Comparison of ENCODE assay signal across 20 mouse cellular contexts in the genomic region with DNA sequence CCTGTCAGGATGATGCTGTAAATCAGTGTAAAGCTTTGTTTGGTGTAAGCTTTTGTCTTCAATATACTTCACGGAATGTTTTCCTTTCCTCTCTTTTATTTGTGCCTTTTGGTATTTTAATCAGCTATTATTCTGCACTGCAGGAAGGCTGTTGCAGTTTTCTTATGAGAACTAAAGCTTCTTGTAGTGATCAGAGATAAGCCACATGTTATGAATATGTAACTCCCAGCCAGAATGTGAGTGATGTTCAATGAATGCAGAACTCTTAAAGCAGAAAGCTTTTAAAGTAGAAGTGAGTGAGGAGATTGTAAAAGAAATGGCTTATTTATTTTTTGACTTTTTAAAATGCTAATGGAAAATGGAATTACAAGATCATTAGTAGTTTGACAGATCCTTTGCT.
"Had no signal": no experiment of that assay in that cellular context is flagged by ENCODE, and none has a peak within 500 bp of the region (broad histone marks: within the 10 kb centered on the region; RNA-seq: fewer than 3 reads in every experiment).

No protein-coding gene starts in this region.

- H3K27me3 ChIP-seq: limb, embryonic 12.5 days; limb, embryonic 15.5 days; midbrain, embryonic 15.5 days; neural tube, embryonic 12.5 days; neural tube, embryonic 15.5 days; stomach, embryonic 15.5 days had no signal

- H3K9ac ChIP-seq: limb, embryonic 12.5 days; limb, embryonic 15.5 days; liver, embryonic 14.5 days; liver, postnatal 0 days; lung, embryonic 14.5 days; midbrain, embryonic 12.5 days; midbrain, embryonic 15.5 days; neural tube, embryonic 12.5 days; neural tube, embryonic 15.5 days; stomach, embryonic 15.5 days had no signal

- H3K4me3 ChIP-seq: limb, embryonic 12.5 days; limb, embryonic 15.5 days; midbrain, embryonic 12.5 days; midbrain, embryonic 15.5 days; neural tube, embryonic 12.5 days; neural tube, embryonic 15.5 days; stomach, embryonic 15.5 days had no signal

- ATAC-seq: liver, postnatal 0 days; lung, postnatal 0 days; midbrain, embryonic 15.5 days had no signal

- DNase-seq: kidney, postnatal 14 days; kidney, postnatal 4 days; left cerebral cortex, postnatal 4 days; liver, postnatal 0 days; lung, embryonic 14.5 days; right cerebral cortex, adult 18-20 months; right cerebral cortex, postnatal 14 days; right cerebral cortex, postnatal 4 days; thymus, postnatal 25 days had no signal

- H3K36me3 ChIP-seq: limb, embryonic 12.5 days; limb, embryonic 15.5 days; midbrain, embryonic 12.5 days; midbrain, embryonic 15.5 days; neural tube, embryonic 12.5 days; neural tube, embryonic 15.5 days; stomach, embryonic 15.5 days had no signal

- H3K4me2 ChIP-seq: limb, embryonic 12.5 days; limb, embryonic 15.5 days; liver, embryonic 11.5 days; lung, embryonic 14.5 days; midbrain, embryonic 12.5 days; midbrain, embryonic 15.5 days; neural tube, embryonic 12.5 days; neural tube, embryonic 15.5 days; stomach, embryonic 15.5 days had no signal

- H3K4me1 ChIP-seq: limb, embryonic 12.5 days; limb, embryonic 15.5 days; midbrain, embryonic 12.5 days; midbrain, embryonic 15.5 days; neural tube, embryonic 12.5 days; neural tube, embryonic 15.5 days; stomach, embryonic 15.5 days had no signal

- H3K9me3 ChIP-seq: limb, embryonic 12.5 days; limb, embryonic 15.5 days; midbrain, embryonic 12.5 days; midbrain, embryonic 15.5 days; neural tube, embryonic 12.5 days; neural tube, embryonic 15.5 days; stomach, embryonic 15.5 days had no signal

- H3K27ac ChIP-seq: limb, embryonic 12.5 days; limb, embryonic 15.5 days; liver, embryonic 14.5 days; macrophage; midbrain, embryonic 12.5 days; midbrain, embryonic 15.5 days; neural tube, embryonic 12.5 days; neural tube, embryonic 15.5 days; stomach, embryonic 15.5 days had no signal
